Mouse (Mus musculus): ENCODE results near the gene Fzd10. TPM values are rescaled to one million over a fixed set of nuclear protein-coding genes. Genes with fewer than 3 reads are reported as not detected.
A peak's percentile ranks its signal among the peaks of the same experiment; 100 is the strongest.

Fzd10 gene
- polyA plus RNA-seq, 1 experiment = 6.9 TPM

- H3K27me3 ChIP-seq (ENCODE audit: control insufficient read depth, insufficient read depth, low read length) = no peaks in the 10 kb centered on the region; the same call in 1 of the 2 replicates
- no peak for TF ChIP-seq CTCF (IDR thresholded peaks at IDR 0.05; ENCODE audit: borderline replicate concordance, control insufficient read depth, extremely low read depth, insufficient read depth, low read length, poor library complexity)
- no peak for TF ChIP-seq POLR2A (IDR thresholded peaks at IDR 0.05; ENCODE audit: control insufficient read depth, extremely low read depth, insufficient read depth, low read length, poor library complexity)
- no peaks in the 10 kb centered on the region for H3K36me3 ChIP-seq (ENCODE audit: control insufficient read depth, insufficient read depth, low read length)
- DNase-seq = no peak
- 2% methylated on average over 20 of the region's 20 CpGs for WGBS
- no peak overlapping the region; the same call in 1 of the 2 replicates for H3K4me3 ChIP-seq (ENCODE audit: control insufficient read depth, insufficient read depth, low read length)
- peaks cover 17% of the 10 kb centered on the region for H3K4me1 ChIP-seq (replicated peaks; ENCODE audit: control insufficient read depth, insufficient read depth, low read length)
- no peak overlapping the region for H3K27ac ChIP-seq (ENCODE audit: control insufficient read depth, insufficient read depth, low read length)
Measured at GRCm38 (mm10) chr5:128598760-128599364, 1.8 kb upstream of the Fzd10 start.

DNA sequence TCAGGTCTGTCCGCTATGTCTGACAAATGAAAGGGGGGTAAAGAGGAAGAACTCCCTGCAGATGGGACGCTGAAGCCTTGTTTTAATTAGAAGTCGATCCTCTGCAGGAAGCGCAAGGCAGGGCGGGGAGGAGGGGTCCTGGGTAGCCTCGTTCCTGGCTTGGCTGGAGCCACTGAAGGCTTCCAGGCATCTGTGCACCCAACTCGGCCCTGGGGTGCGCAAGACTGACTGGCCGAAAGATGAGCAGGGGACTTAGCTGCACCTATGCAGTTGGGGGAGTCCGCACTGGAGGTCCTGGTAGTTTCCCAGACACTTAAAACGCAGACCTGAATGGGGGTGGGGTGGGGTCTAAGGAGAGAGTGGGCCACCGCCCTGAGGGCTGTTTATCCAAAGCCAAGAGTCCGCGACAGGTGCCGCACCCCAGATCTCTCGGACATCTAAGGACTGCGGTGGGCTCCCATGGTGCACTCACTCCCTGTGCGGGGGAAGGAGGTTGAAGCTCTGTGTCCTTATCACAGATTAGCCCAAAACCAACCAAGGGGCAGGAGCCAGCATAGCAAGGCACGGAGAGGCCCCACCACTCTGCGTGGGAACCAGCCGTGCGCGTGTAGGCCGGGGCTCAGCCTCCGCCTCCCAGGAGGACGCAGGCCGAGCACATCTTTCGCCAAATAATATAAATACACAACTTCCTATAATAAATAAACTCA, 1.1 kb upstream of the Fzd10 start:
- 5% methylated on average over 28 of the region's 28 CpGs for WGBS
- TF ChIP-seq POLR2A (IDR thresholded peaks at IDR 0.05; ENCODE audit: control insufficient read depth, extremely low read depth, insufficient read depth, low read length, poor library complexity) (no peak), CTCF (IDR thresholded peaks at IDR 0.05; ENCODE audit: borderline replicate concordance, control insufficient read depth, extremely low read depth, insufficient read depth, low read length, poor library complexity) (no peak)
- Histone ChIP-seq H3K4me1 (replicated peaks; ENCODE audit: control insufficient read depth, insufficient read depth, low read length) (peaks cover 17% of the 10 kb centered on the region), H3K27ac (ENCODE audit: control insufficient read depth, insufficient read depth, low read length) (no peak overlapping the region), H3K27me3 (ENCODE audit: control insufficient read depth, insufficient read depth, low read length) (no peaks in the 10 kb centered on the region; the same call in 1 of the 2 replicates), H3K4me3 (ENCODE audit: control insufficient read depth, insufficient read depth, low read length) (peak overlapping the region; percentile 47), H3K36me3 (ENCODE audit: control insufficient read depth, insufficient read depth, low read length) (no peaks in the 10 kb centered on the region)
- no peak for DNase-seq

- Histone ChIP-seq H3K27ac (ENCODE audit: control insufficient read depth, insufficient read depth, low read length) (no peak overlapping the region), H3K36me3 (ENCODE audit: control insufficient read depth, insufficient read depth, low read length) (no peaks in the 10 kb centered on the region), H3K4me3 (ENCODE audit: control insufficient read depth, insufficient read depth, low read length) (peak overlapping the region; percentile 47), H3K4me1 (replicated peaks; ENCODE audit: control insufficient read depth, insufficient read depth, low read length) (peaks cover 17% of the 10 kb centered on the region), H3K27me3 (ENCODE audit: control insufficient read depth, insufficient read depth, low read length) (no peaks in the 10 kb centered on the region; the same call in 1 of the 2 replicates)
- WGBS = 3% methylated on average over 84 of the region's 87 CpGs
- peak; percentile 16 for DNase-seq
- TF ChIP-seq CTCF (IDR thresholded peaks at IDR 0.05; ENCODE audit: borderline replicate concordance, control insufficient read depth, extremely low read depth, insufficient read depth, low read length, poor library complexity) (no peak), POLR2A (IDR thresholded peaks at IDR 0.05; ENCODE audit: control insufficient read depth, extremely low read depth, insufficient read depth, low read length, poor library complexity) (no peak)
Measured at GRCm38 (mm10) chr5:128601036-128602019, 684 bp downstream of the Fzd10 start.

GRCm38 (mm10) chr5:128603693-128604092, 3.0 kb downstream of the Fzd10 start:
- Histone ChIP-seq H3K36me3 (ENCODE audit: control insufficient read depth, insufficient read depth, low read length) (no peaks in the 10 kb centered on the region), H3K27ac (ENCODE audit: control insufficient read depth, insufficient read depth, low read length) (no peak overlapping the region), H3K4me3 (ENCODE audit: control insufficient read depth, insufficient read depth, low read length) (no peak overlapping the region), H3K4me1 (replicated peaks; ENCODE audit: control insufficient read depth, insufficient read depth, low read length) (peaks cover 17% of the 10 kb centered on the region), H3K27me3 (ENCODE audit: control insufficient read depth, insufficient read depth, low read length) (no peaks in the 10 kb centered on the region; the same call in 1 of the 2 replicates)
- TF ChIP-seq POLR2A (IDR thresholded peaks at IDR 0.05; ENCODE audit: control insufficient read depth, extremely low read depth, insufficient read depth, low read length, poor library complexity) (no peak), CTCF (IDR thresholded peaks at IDR 0.05; ENCODE audit: borderline replicate concordance, control insufficient read depth, extremely low read depth, insufficient read depth, low read length, poor library complexity) (no peak)
- WGBS = 92% methylated on average over 1 of the region's 1 CpGs
- no peak for DNase-seq

DNA sequence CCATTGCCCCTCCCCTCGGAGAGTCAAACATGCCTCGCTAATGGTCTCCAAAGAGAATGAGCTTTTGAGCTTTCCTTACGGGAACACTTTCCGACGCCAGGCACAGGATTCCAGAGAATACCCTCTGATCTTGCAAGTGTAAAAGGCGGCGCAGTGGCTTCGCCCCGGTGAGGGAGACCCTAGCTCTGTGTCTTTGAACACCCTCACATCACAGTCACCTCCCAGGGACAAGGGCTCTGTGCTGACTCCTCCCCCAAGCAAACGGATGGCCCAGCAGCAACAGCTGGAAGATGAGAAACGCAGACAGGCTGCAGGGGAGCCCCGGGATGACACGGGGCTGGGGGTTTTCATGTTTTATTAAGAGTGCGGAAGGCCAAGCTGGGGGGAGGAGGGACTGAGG, 6.0 kb downstream of the Fzd10 start:
- Histone ChIP-seq H3K4me3 (ENCODE audit: control insufficient read depth, insufficient read depth, low read length) (no peak overlapping the region), H3K27ac (ENCODE audit: control insufficient read depth, insufficient read depth, low read length) (no peak overlapping the region), H3K27me3 (ENCODE audit: control insufficient read depth, insufficient read depth, low read length) (no peaks in the 10 kb centered on the region; the same call in 1 of the 2 replicates), H3K4me1 (replicated peaks; ENCODE audit: control insufficient read depth, insufficient read depth, low read length) (peaks cover 12% of the 10 kb centered on the region), H3K36me3 (ENCODE audit: control insufficient read depth, insufficient read depth, low read length) (no peaks in the 10 kb centered on the region)
- TF ChIP-seq CTCF (IDR thresholded peaks at IDR 0.05; ENCODE audit: borderline replicate concordance, control insufficient read depth, extremely low read depth, insufficient read depth, low read length, poor library complexity) (no peak), POLR2A (IDR thresholded peaks at IDR 0.05; ENCODE audit: control insufficient read depth, extremely low read depth, insufficient read depth, low read length, poor library complexity) (no peak)
- DNase-seq = no peak
- WGBS = 48% methylated on average over 14 of the region's 14 CpGs

DNA sequence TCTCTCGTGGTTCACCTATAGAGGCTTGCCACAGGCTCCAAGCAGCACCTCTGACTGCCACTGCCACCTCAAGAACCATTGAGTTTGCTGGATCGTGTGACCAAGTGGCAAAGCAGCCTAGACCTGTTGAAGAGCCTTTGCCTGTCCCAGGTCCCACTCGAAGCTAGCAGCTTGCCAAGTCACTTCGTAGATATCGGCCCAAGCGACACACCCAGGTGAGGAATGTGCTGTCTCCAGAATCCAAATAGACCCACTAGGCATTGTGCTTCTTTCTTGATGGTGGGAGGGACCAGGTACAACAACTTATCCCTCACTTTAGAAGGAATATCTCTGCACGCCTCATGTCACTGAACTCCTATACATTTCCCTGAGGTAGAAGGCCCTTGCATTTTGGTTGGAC, 8.4 kb downstream of the Fzd10 start:
- TF ChIP-seq CTCF (IDR thresholded peaks at IDR 0.05; ENCODE audit: borderline replicate concordance, control insufficient read depth, extremely low read depth, insufficient read depth, low read length, poor library complexity) (no peak), POLR2A (IDR thresholded peaks at IDR 0.05; ENCODE audit: control insufficient read depth, extremely low read depth, insufficient read depth, low read length, poor library complexity) (no peak)
- Histone ChIP-seq H3K4me3 (ENCODE audit: control insufficient read depth, insufficient read depth, low read length) (no peak overlapping the region), H3K27ac (ENCODE audit: control insufficient read depth, insufficient read depth, low read length) (no peak overlapping the region), H3K27me3 (ENCODE audit: control insufficient read depth, insufficient read depth, low read length) (no peaks in the 10 kb centered on the region), H3K4me1 (replicated peaks; ENCODE audit: control insufficient read depth, insufficient read depth, low read length) (no peaks in the 10 kb centered on the region), H3K36me3 (ENCODE audit: control insufficient read depth, insufficient read depth, low read length) (no peaks in the 10 kb centered on the region)
- 89% methylated on average over 7 of the region's 7 CpGs for WGBS
- DNase-seq = no peak

Data from thymus, adult 2 months (tissue).